Mouse (Mus musculus) R1 (cell line): Measurements from ENCODE around the gene Pde5a.

Experiments
- DNase-seq: peaks from one replicate; pipeline ENCODE4 v3.0.0-alpha.2; 2018; ENCODE audit warnings: low read depth, low spot score

Pde5a gene

DNA sequence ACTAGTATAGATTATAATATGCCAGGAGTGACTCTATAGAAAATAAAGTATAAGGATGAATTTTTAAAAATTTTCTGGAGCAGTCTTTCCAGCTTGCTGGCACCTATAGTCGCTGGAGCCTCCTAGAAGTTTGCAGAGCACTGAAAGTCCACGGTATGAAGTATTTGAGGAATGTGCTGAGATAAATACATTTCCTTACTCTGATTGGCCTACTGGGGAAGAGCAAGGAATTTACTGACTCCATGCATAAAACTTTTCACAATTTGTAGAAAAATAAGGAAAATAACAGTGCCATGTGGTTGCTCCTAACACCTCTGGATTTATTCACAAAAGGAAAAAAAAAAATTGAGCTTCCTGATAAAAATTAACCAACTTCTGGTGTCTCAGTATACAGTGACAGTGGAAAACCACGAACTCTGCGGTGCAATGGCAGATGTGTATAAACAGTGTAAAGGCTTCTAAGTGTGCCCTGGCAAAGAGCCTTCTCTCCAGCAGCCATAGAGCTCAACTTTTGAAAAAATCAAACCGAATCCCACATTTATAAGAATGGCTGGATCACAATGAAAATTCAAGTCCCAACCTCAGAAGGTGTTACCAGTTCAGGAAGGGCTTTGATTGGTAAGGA is 119.8 kb downstream of the Pde5a start:
- no peak for DNase-seq

DNA sequence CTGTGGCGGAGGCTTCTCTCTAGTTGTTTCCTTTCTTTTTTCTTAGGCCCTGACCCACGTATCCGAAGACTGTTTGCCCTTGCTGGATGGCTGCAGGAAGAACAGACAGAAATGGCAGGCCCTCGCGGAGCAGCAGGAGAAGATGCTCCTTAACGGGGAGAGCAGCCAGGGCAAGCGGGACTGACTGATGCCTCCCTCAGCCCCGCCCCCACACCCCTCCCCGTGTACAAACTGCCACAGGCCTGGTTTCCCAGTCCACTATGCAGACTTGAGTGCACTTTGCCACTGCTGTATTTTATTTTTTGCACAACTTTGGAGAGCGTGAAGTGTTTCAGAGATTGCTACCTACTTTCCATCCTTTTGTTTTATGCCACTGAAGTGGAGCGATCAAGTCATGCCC is 126.4 kb downstream of the Pde5a start:
- peak; percentile 16 for DNase-seq

DNA sequence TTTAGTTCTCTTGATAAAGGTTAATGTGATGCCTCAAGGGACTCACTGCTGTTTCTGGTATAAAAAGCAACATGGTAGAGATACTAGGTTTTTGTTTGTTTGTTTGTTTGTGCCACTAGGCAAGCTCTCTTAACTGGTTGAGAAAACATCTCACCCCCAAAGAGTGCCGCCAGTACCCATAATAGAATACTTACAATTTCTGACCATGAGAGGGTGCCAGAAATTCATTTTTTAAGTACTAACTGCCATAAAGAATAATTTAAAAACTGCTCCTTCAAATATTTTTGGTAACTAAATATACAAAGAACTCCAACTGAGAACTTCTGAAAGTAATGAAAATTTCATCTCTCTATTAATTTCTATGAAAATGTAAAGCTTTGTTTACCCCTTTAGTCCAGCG is 131.1 kb downstream of the Pde5a start:
- no peak for DNase-seq

DNA sequence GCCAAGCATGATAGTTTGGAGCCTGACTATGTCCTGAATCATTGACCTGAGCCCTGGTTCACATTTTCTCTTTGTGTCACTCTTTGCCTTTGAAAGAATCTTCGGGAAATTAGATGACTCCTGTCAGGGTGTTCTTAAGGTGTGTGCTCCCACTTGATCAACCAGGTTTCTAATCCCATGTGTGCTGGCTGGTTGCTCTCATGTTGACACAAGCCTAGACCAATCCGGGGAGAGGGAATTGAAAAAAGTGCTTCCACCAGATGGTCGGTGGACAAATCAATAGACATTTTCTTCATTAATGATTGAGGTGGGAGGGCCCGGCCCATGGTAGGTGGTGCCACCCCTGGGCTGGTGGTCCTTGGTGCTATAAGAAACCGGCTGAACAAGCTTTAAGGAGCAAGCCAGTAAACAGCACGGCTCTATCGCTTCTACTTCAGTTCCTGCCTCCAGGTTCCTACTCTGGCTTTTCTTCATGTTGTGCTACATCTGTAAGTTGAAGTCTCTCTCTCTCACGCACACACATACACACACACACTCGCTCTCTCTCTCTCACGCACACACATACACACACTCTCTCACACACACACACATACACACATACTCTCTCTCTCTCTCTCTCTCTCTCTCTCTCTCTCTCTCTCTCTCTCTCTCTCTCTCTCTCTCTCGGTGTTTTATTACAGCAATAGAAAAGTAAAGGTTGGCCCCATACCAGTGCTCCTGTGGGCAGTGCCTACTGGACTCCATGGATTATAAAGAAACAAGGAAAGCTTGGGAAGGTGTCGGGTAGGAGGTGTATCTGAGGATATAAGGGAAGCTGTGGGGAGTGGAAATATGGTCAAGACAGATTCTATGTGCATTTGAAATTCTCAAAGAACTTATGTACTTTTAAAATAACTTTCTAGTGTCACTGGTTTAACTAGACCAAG is 132.1 kb downstream of the Pde5a start:
- DNase-seq: no peak

DNA sequence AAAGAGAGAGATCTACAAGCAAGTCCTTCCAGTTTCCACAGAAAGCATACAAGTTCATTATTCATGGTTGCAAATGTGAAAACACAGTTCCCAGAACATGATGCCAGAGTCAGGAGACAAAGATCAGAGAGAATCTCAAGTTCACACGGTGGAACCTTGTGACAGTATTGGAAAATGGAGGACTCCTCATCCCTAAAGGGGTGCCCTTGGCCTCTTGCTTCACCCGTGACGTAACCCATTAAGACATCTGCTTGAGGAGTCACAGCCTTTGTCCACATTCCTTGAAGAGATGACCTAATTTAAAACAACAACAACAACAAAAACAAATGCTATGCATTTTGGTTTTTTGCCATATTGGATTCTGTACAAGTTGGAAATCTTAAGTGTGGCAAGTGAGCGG is 136.3 kb downstream of the Pde5a start:
- no peak for DNase-seq

DNA sequence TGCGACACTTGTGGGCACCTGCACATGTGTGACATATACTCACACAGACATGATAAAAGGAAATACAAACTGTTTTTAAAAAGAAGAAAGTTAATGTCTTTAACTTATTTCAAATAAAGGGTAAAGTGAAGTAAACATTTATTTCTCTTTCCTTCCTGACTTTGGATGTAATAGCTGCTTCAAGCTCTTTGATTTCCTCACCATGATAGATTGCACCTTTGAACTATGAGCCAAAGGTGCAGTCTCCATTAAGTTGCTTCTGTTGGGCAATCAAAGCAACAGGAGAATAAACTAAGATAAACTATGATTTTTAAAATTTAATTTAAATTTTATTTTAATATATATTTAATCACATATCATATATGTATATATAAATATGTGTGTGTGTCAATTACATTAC is 139.5 kb downstream of the Pde5a start:
- DNase-seq: no peak

DNA sequence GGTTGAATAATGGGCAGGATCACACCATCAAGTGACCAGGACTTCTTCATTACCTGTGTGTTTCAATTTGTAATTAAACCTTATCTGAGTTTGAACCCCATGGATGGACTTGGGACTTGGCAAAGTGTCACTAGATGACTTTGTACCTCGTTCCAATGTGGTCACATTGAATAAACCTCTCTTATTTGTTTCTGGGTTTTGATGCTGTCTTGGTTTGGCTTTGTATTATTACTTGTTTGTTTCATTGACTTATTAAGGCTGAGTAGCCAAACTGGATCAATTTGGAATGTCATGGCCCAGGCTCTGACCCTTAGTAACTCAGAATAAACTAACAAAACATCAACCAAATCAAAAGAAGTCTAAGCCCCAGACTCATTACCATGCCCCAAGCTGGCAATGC is 142.8 kb downstream of the Pde5a start:
- DNase-seq: no peak

DNA sequence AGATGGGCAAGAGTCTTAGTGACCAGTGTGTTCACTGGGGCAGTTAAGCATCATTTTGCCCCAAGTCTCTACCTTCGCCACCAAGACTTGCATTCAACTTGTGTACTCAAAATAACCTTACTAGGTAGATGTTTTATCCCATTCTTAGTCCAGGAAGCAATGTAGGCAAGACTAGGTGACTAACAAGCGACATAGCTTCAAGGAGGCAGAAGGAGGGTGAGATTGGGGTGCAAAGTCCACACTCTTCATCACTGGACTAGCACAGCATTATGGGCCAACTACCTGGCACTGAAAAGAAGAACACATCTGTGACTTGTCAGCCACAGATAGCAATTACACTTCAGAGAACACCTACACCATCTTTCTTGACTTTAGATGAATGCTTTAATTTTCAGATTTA is 148.1 kb downstream of the Pde5a start:
- no peak for DNase-seq

DNA sequence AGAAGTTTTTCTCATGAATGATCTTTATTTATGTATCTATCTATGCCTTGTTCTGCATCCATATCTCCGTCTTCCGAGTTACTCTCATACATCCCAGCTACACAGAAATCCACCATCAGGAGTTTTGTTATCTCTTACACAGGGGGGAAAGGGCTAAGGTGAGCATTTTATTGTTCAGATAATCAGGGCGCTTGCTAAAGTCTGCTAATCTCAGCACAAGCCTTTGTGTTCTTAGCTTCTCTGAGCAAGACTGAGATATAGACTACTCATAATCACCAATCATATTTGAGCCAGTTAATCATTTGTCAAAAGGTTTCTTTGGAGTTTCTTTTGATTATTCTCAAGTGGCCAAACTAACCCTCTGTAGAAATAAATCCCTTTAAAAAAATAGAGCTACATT is 148.8 kb downstream of the Pde5a start:
- DNase-seq: no peak

DNA sequence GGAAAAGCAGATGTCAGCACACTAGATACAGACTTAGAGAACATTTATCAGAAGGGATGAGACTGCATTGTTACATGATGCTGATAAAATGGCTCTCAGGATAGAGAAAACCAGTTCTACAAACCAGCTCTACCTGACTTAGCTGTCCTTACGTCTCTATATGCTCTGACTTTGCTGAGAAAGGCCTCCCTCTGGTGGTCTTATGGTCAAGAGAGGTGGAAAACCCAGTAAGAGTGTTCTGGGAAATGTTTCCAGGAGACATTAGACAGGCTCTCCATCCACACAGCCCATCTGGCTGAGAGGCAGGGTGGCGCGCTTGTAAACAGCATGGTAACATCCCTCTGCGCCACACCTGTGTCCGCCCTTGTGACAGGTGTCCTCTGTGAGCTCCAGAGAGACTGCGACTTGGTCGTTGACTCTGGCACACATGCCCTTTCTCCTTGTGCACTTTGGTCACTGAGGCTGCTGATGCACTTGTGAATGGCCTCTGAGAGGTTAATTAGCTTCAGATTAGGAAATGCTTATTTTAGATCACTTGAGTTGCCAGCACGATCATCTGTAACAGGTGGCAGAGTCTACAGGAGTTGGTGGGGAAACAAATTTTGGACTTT is 150.1 kb downstream of the Pde5a start:
- peak; percentile 41 for DNase-seq

DNA sequence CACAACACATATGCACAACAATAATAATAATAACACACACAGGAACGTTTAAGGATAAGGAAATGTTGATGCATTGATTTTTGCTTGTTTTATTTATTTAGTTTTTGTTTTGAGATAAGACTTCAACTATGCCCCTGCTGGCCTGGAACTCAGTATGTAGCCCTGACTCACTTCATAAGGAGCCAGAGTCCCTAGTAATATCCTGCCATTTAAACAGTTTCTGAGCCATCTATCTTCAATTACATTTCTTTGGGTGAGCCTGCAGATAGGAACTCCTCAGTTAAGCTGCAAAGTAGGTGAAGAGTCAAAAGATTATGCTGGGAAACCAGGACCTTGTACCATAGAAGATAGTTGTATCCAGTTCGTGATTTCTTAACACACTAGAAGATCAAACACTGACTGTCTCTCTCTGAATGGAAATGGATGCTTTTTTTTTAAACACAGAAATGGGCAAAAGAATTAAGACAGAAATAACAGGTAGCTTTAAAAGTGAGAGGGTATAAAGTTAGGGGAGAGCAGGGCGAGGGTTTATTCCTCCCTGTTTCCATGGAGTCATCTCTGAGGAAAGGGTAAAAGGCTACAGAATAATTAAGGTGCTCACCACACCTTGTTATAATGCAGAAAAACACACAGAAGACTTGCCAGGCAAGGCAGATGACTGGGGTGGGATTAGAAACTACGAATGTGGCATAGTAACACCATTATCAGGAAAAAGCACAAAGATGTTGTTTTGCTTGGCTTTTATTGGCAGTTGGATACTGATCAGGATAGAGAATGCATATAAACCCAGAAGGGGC is 159.0 kb downstream of the Pde5a start:
- no peak for DNase-seq

DNA sequence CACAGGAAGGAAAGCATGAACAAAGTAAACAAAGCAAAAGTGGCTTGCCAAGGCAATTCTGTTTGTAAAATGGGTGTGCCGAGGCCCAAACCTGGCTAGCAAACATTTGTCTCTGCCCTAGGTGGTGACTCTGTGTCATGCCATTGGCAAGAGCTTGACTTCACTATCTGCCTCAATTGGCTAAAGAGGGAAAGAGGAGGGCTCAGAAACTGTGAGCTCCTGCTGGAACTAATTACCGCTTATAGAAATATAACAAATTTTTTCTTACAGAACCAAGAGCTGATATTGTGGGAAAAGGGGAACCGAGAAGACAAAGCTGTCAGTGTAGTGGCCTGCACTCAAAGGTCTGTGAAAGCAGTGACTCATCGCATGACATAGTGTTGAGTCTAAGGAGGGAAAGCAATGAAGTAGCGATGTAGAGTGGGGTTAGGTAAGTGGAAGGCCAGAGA is 159.6 kb downstream of the Pde5a start:
- no peak for DNase-seq

DNA sequence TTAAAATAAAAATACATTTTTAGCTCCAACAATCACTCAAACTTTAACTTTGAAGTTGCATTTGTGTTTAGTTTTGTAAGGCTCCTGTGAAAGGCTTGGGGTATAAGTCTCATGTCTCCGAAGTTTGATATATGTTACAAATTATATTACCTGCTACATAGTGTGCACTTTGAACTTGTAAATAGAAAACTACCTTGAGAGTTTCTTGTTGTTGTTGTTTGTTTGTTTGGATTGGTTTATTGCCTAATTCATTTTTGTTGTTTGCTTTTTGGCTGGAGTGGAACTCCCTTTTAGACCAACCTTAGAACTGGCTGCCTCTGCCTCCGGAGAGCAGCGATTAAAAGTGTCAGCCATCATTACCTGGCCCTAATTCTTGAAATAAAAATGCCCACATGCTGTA is 166.0 kb downstream of the Pde5a start, which contains the start of gene Fabp2:
TSS of gene Fabp2 (plus strand) at position 301 of the 400 bp plus-strand sequence.
- DNase-seq: no peak

DNA sequence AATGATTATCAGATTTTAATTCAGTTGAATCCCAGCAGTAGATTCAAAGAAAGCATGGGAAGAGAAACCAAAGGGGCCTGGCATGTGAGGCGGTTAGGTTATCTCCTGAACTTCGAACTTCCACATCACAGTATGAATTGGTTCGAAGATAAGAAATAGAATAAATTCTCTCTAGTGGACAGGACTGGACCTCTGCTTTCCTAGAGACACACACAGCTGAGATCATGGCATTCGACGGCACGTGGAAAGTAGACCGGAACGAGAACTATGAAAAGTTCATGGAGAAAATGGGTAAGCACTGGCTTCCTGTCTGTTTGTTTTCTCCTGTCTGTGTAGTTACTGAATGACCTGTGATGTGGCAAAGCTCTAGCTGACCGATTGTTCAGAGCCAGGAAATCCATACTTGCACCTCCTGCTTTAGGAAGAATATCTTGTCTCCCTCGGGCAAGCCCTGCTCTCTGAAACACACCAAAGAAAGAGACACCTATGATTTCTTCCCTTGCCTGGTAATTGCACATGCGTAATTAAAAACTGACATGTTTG is 166.5 kb downstream of the Pde5a start:
- no peak for DNase-seq

DNA sequence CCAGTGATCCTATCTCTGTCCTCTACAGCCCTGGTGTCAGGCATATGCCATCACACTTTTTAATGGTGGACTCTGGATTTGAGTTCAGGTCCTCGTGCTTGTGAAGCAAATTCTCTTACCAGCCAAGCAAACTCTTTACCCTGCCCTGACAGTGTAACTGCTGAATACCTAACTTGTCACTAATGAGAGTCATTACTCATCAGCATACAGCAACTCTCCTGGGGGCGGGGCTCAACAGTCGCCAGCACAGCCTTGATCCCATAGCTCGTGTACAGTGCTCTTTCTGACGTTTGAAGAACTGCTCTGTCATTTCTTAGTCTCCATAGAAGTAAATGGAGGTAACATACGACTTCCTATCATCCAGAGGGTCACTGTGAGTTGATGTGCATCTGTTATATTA is 169.5 kb downstream of the Pde5a start:
- DNase-seq: no peak

DNA sequence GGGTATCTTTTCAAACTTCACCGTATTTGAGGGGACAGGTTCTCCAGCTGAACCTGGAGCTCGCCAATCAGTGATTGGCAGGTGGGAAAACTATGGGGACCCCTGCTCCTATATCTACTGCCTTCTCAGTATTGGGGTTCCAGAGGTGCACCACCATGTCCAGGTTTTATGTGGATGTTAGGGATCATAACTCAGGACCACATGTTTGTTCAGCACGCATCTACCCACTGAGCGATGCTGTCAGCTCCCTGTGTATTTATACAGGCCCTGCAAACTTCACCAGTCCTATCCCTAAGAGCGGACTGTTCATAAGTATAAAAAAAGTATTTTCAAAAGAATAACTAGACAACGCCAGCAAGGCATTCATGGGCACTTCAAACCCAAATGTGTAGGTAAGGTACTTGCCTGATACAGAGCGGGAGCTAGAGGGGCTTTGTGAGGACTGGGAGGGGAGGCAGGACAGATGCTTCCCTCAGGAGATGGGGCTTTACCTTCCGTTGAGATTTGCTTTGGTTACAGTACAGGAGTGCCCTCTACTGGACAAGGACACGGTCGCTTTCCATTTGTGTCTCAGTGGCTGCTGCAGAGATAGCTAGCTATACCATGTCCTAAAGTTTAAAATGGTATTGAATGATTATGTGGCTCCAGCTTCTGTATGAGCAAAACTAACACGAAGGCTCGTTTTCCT is 175.1 kb downstream of the Pde5a start:
- DNase-seq: peak; percentile 64

DNA sequence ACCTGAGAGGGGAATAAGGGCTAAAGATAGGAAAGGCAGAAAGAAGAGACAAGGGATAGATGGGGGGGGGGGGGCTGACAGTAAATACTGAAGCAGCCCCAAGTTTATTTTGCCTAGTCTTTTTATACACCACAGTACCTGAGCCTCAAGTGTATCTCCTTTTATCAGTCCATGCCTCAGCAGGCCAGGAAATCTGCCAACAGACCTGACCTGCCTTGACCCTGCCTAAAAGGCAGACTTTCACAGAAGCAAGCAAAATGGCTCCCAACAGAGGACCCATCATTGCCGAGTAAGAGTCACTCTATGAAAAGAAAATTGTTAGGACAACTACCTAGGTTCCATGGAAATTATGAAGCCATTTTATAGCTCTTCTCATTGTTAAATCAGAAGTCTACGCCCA is 179.1 kb downstream of the Pde5a start:
- DNase-seq: no peak
